Mouse (Mus musculus) B cell, adult 2 months (primary cell): ENCODE measurements around the gene Cryz.
"Not testable (repeated sequence)": the region's sequence is repeated elsewhere in the genome, so short reads cannot be mapped to it uniquely, and the experiment has no call there.

Experiments used
- DNase-seq, 2 experiments: peaks; one replicate each; pipeline ENCODE4 v3.0.0; 2022

Cryz gene

GRCm38 (mm10) chr3:154614771-154615170 lies 18.3 kb downstream of the Cryz start:
- no peak for DNase-seq

- DNase-seq = no peak
Observed at GRCm38 (mm10) chr3:154615304-154615703, 18.8 kb downstream of the Cryz start.

- no peak for DNase-seq
Observed at GRCm38 (mm10) chr3:154616106-154616505, 19.6 kb downstream of the Cryz start.

- DNase-seq = no peak
Observed at GRCm38 (mm10) chr3:154628284-154628683, 31.8 kb downstream of the Cryz start.

- not testable (repeated sequence) for DNase-seq
Observed at GRCm38 (mm10) chr3:154631281-154631680, 34.8 kb downstream of the Cryz start.

- DNase-seq = no peak
Observed at GRCm38 (mm10) chr3:154633091-154633490, 36.6 kb downstream of the Cryz start.

GRCm38 (mm10) chr3:154646638-154647442 lies 50.3 kb downstream of the Cryz start:
- peak; percentile 1 to 2 for DNase-seq

- no peak for DNase-seq
Observed at GRCm38 (mm10) chr3:154647443-154647780, 50.9 kb downstream of the Cryz start.

- DNase-seq = no peak
Observed at GRCm38 (mm10) chr3:154649411-154650285, 53.1 kb downstream of the Cryz start.

GRCm38 (mm10) chr3:154651192-154651821 lies 54.8 kb downstream of the Cryz start:
- DNase-seq = no peak

- peak in 1 of 2 experiments; percentile 4 for DNase-seq
Observed at GRCm38 (mm10) chr3:154652581-154653420, 56.3 kb downstream of the Cryz start.

- DNase-seq = no peak
Observed at GRCm38 (mm10) chr3:154653454-154653853, 56.9 kb downstream of the Cryz start.

GRCm38 (mm10) chr3:154654284-154654683 lies 57.8 kb downstream of the Cryz start:
- DNase-seq = no peak

GRCm38 (mm10) chr3:154654901-154655300 lies 58.4 kb downstream of the Cryz start:
- DNase-seq = no peak

- DNase-seq = no peak
Observed at GRCm38 (mm10) chr3:154655711-154656110, 59.2 kb downstream of the Cryz start.

GRCm38 (mm10) chr3:154663545-154663944 lies 67.0 kb downstream of the Cryz start, which contains the start of gene Erich3:
Gene Erich3 (plus strand): TSS chr3:154663859.
- DNase-seq = no peak

- DNase-seq = no peak
Observed at GRCm38 (mm10) chr3:154663976-154664581, 67.6 kb downstream of the Cryz start.

- no peak for DNase-seq
Observed at GRCm38 (mm10) chr3:154664636-154665035, 68.1 kb downstream of the Cryz start.

GRCm38 (mm10) chr3:154668485-154668884 lies 72.0 kb downstream of the Cryz start:
- DNase-seq = no peak

- DNase-seq = no peak
Observed at GRCm38 (mm10) chr3:154670584-154670983, 74.1 kb downstream of the Cryz start.

GRCm38 (mm10) chr3:154671013-154671412 lies 74.5 kb downstream of the Cryz start:
- no peak for DNase-seq
